Mouse (Mus musculus): ENCODE measurements around the gene Cdh3.

The Cdh3 gene

GRCm38 (mm10) chr8:106606601-106607145 lies 96.0 kb downstream of the Cdh3 start:
- no peak for DNase-seq (ENCODE audit: low spot score in 2 of 2)
